Mouse (Mus musculus): ENCODE data around the gene Cast. TPM values are rescaled to one million over a fixed set of nuclear protein-coding genes. Genes with fewer than 3 reads are reported as not detected.

Cast gene
- total RNA-seq (2012; rRNA removed) = 14.7 and 21.2 TPM in 2 replicates

DNA sequence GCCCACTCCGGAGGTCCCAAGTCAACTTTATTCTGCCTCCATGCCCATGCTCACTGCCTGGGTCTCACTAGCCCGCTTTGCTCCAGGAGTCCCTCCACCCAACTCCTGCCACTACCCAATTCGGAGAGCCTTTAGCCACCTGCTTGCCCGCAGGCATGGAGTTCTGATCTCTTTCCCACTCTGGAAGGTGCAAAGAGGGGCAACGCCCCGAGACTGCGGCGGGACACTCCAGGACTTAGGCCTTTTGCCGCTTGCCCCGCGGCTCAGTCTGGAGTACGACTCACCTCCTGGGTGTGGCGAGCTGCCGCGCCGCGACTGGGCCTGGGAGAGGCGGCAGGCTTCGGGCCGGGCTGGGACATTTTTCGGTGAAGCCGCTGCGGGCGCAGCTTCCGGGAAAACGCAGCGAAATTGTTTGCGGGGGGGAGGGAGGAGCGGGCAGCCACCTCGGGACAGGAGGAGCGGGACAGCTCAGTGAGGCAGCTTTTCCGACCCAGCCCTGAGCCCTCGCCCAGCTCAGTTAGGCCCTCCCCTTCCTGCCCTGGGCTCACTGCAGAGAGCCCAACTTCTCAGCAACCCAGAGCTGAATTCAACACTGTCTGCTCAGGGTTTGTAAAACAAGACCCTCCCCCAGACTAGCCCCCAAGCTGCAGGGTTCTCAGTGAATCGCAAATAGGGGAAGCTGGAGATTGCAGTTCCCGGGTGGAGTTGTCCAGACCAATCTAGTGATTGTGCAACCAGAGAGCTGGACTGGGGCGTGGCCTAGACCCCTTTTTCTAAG is at the start of gene Cast:
TSS of gene Cast (minus strand) at position 659 of the 778 bp plus-strand sequence.
- Histone ChIP-seq H3K9ac (ENCODE audit: insufficient read depth, low read depth, low read length, poor library complexity, severe bottlenecking) (peak within 1 kb of the TSS; percentile 28), H3K4me1 (ENCODE audit: control insufficient read depth in 2 of 2, insufficient read depth in 2 of 2, low read length in 2 of 2, poor library complexity in 1 of 2) (no peaks in the 10 kb centered on the region), H3K4me3 (ENCODE audit: insufficient read depth in 1 of 2, low read depth in 1 of 2, low read length in 2 of 2, poor library complexity in 1 of 2, severe bottlenecking in 1 of 2) (peak within 1 kb of the TSS; percentile 63 to 75), H3K27ac (ENCODE audit: insufficient read depth, low read depth, low read length, poor library complexity, severe bottlenecking) (no peak within 1 kb of the TSS), H3K36me3 (ENCODE audit: control insufficient read depth, insufficient read depth, low read length, poor library complexity, severe bottlenecking) (no peaks in the 10 kb centered on the region), H3K9me3 (ENCODE audit: control insufficient read depth, insufficient read depth, low read depth, low read length) (no peaks in the 10 kb centered on the region)
- TF ChIP-seq MAFK (IDR thresholded peaks at IDR 0.05; ENCODE audit: insufficient read depth, low read depth, low read length) = no peak
- 0 out of 2 replicates have a peak, but pooled peaks have one; percentile 30 for TF ChIP-seq HCFC1 (IDR thresholded peaks at IDR 0.05; ENCODE audit: borderline replicate concordance, insufficient read depth, low read length)
- TF ChIP-seq CHD2 (IDR thresholded peaks at IDR 0.05; ENCODE audit: low read depth, low read length) = no peak
- in situ Hi-C loops (cut with MboI; ENCODE audit: low sequenced_read_pairs in 2 of 2, unreplicated experiment in 2 of 2) = no loop called here
- peak; percentile 54 for DNase-seq (ENCODE audit: low read depth, low spot score)

DNA sequence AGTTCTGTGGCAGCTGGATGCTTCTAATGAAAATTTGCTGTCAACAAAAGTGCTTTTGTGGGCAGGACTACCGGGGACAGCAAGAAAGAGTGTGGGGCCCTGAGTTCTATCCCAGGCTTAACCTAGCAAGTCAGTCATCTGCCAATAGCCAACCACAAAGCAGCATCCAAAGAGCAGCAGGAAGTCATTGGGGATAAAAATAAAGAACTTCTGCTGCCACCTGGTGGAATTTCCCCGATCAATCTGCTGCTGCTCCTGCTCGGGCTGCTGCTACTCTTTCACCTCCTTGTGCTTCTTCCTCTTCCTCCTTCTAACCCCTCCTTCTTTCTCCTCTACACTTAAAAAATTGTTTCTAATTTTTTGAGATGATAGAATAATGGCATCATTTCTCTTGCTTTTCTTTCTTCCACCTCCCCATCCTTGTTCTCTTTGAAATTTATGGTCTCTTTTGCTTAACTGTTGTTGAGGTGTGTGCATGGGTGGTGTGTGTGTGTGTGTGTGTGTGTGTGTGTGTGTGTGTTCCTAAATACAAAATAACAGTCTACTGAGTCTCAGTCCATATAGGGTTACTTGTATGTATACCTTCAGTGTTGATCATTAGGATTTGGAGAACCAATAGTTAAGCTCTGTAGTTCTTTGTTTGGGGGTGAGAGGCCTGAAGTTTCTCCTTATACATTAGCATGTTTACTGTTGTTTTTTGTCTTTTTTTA is 45.9 kb upstream of the Cast start:
- no peak overlapping the region for H3K4me3 ChIP-seq (ENCODE audit: insufficient read depth in 1 of 2, low read depth in 1 of 2, low read length in 2 of 2, poor library complexity in 1 of 2, severe bottlenecking in 1 of 2)

DNA sequence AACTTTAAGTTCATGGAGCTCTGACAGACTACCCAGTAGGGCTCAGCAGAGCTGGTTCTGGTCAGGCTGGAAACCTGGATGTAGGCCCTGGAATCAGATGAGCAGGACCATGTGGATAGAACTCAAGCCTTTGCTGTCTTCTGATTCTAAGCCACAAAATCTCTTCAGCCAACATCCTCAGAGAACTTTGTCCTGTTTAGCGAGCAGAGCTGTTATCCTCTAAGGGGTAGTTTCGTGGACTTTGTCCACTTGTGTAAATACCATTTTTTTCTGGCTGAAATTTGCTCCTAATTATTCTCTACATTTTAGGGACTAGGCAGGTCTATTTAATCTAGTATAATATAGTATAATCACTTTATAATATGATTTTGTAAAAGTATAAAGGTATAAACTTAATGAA is 42.2 kb upstream of the Cast start:
- Histone ChIP-seq H3K9me3 (ENCODE audit: control insufficient read depth, insufficient read depth, low read depth, low read length) (no peaks in the 10 kb centered on the region), H3K36me3 (ENCODE audit: control insufficient read depth, insufficient read depth, low read length, poor library complexity, severe bottlenecking) (no peaks in the 10 kb centered on the region), H3K9ac (ENCODE audit: insufficient read depth, low read depth, low read length, poor library complexity, severe bottlenecking) (no peak overlapping the region), H3K4me3 (ENCODE audit: insufficient read depth in 1 of 2, low read depth in 1 of 2, low read length in 2 of 2, poor library complexity in 1 of 2, severe bottlenecking in 1 of 2) (no peak overlapping the region), H3K4me1 (ENCODE audit: control insufficient read depth in 2 of 2, insufficient read depth in 2 of 2, low read length in 2 of 2, poor library complexity in 1 of 2) (no peaks in the 10 kb centered on the region), H3K27ac (ENCODE audit: insufficient read depth, low read depth, low read length, poor library complexity, severe bottlenecking) (no peak overlapping the region)
- in situ Hi-C loops (cut with MboI; ENCODE audit: low sequenced_read_pairs in 2 of 2, unreplicated experiment in 2 of 2) = loop anchor here in 1 of 2 experiments (25.0 kb wide), 1 partner anchor 214 kb away; the partner anchor contains the start of gene Erap1
- TF ChIP-seq ZNF384 (IDR thresholded peaks at IDR 0.05; ENCODE audit: low read depth, low read length) = no peak
- no peak for TF ChIP-seq ZC3H11A (IDR thresholded peaks at IDR 0.05; ENCODE audit: borderline replicate concordance, low read depth, low read length)
- no peak for DNase-seq (ENCODE audit: low read depth, low spot score)

More for the DNA sequence above, 45.9 kb upstream of the Cast start:
- in situ Hi-C loops (cut with MboI; ENCODE audit: low sequenced_read_pairs in 2 of 2, unreplicated experiment in 2 of 2) = loop anchor here (5.0 to 25.0 kb wide), 2 partner anchors 217 kb away; partner anchors contain the start of gene Erap1 (in 2 of the 2)
- Histone ChIP-seq H3K27ac (ENCODE audit: insufficient read depth, low read depth, low read length, poor library complexity, severe bottlenecking) (no peak overlapping the region), H3K4me1 (ENCODE audit: control insufficient read depth in 2 of 2, insufficient read depth in 2 of 2, low read length in 2 of 2, poor library complexity in 1 of 2) (no peaks in the 10 kb centered on the region), H3K9ac (ENCODE audit: insufficient read depth, low read depth, low read length, poor library complexity, severe bottlenecking) (no peak overlapping the region), H3K36me3 (ENCODE audit: control insufficient read depth, insufficient read depth, low read length, poor library complexity, severe bottlenecking) (no peaks in the 10 kb centered on the region), H3K9me3 (ENCODE audit: control insufficient read depth, insufficient read depth, low read depth, low read length) (no peaks in the 10 kb centered on the region)
- DNase-seq (ENCODE audit: low read depth, low spot score) = peak; percentile 62
- TF ChIP-seq ZC3H11A (IDR thresholded peaks at IDR 0.05; ENCODE audit: borderline replicate concordance, low read depth, low read length) (peak; percentile 85; the same call in 1 of the 2 replicates), MAFK (IDR thresholded peaks at IDR 0.05; ENCODE audit: insufficient read depth, low read depth, low read length) (no peak), HCFC1 (IDR thresholded peaks at IDR 0.05; ENCODE audit: borderline replicate concordance, insufficient read depth, low read length) (no peak)

DNA sequence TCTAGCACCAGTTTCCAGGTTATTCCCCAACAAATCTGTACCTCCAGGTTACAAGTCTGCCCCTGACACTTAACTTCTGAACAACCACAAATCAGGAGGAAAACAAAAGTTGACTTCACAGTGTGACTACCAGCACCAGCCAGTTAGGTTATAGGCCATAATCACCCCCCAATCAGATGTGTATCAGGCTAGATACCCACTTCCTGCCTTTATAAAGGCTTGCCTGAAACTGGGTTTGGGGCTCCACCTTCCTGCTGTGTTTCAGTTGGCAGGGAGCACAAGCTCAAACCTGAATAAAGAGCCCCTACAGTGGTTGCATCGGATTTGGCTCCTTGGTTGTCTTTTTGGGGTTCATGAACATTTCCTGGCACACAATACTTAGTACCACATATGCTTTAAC is 37.3 kb upstream of the Cast start:
- no peaks in the 10 kb centered on the region for H3K9me3 ChIP-seq (ENCODE audit: control insufficient read depth, insufficient read depth, low read depth, low read length)
- in situ Hi-C loops (cut with MboI; ENCODE audit: low sequenced_read_pairs in 2 of 2, unreplicated experiment in 2 of 2) = no loop called here
- peak overlapping the region; percentile 44 to 64; a peak in 3 of 4 replicates for H3K4me3 ChIP-seq (ENCODE audit: insufficient read depth in 1 of 2, low read depth in 1 of 2, low read length in 2 of 2, poor library complexity in 1 of 2, severe bottlenecking in 1 of 2)
- H3K36me3 ChIP-seq (ENCODE audit: control insufficient read depth, insufficient read depth, low read length, poor library complexity, severe bottlenecking) = no peaks in the 10 kb centered on the region
- no peaks in the 10 kb centered on the region for H3K4me1 ChIP-seq (ENCODE audit: control insufficient read depth in 2 of 2, insufficient read depth in 2 of 2, low read length in 2 of 2, poor library complexity in 1 of 2)
- H3K27ac ChIP-seq (ENCODE audit: insufficient read depth, low read depth, low read length, poor library complexity, severe bottlenecking) = no peak overlapping the region
- no peak for DNase-seq (ENCODE audit: low read depth, low spot score)
- no peak for TF ChIP-seq ZC3H11A (IDR thresholded peaks at IDR 0.05; ENCODE audit: borderline replicate concordance, low read depth, low read length)
- TF ChIP-seq CHD2 (IDR thresholded peaks at IDR 0.05; ENCODE audit: low read depth, low read length) = no peak
- TF ChIP-seq MAFK (IDR thresholded peaks at IDR 0.05; ENCODE audit: insufficient read depth, low read depth, low read length) = no peak
- no peak for TF ChIP-seq HCFC1 (IDR thresholded peaks at IDR 0.05; ENCODE audit: borderline replicate concordance, insufficient read depth, low read length)
- no peak for TF ChIP-seq ZNF384 (IDR thresholded peaks at IDR 0.05; ENCODE audit: low read depth, low read length)
- peak overlapping the region; percentile 65 for H3K9ac ChIP-seq (ENCODE audit: insufficient read depth, low read depth, low read length, poor library complexity, severe bottlenecking)
